Mouse (Mus musculus) ES-Bruce4 (cell line): ENCODE results near the gene Clcn1. TPM values are rescaled to one million over a fixed set of nuclear protein-coding genes. Genes with fewer than 3 reads are reported as not detected.

Experiments used
- H3K27ac ChIP-seq: 2 replicates; pipeline ENCODE4 v1.5.1; 2012; ENCODE audit warnings: low read length, inconsistent platforms; ENCODE audit not compliant: insufficient read depth
- H3K27me3 ChIP-seq: 2 replicates; pipeline ENCODE4 v1.6.1; 2012; ENCODE audit warnings: mild to moderate bottlenecking, low read length, inconsistent platforms; ENCODE audit not compliant: control insufficient read depth, poor library complexity, insufficient read depth, severe bottlenecking
- H3K36me3 ChIP-seq: 2 replicates; pipeline ENCODE4 v1.6.1; 2012; ENCODE audit warnings: inconsistent platforms, mild to moderate bottlenecking, low read length, moderate library complexity; ENCODE audit not compliant: control insufficient read depth, poor library complexity, insufficient read depth, severe bottlenecking
- H3K4me1 ChIP-seq: one replicate; pipeline ENCODE4 v1.8.1; 2011; ENCODE audit warnings: low read length; ENCODE audit not compliant: control insufficient read depth, insufficient read depth
- H3K4me3 ChIP-seq: 2 replicates; pipeline ENCODE4 v1.5.1; 2011; ENCODE audit warnings: low read depth, mild to moderate bottlenecking, low read length
- H3K9ac ChIP-seq: 2 replicates; pipeline ENCODE4 v1.6.1; 2012; ENCODE audit warnings: low read depth, mild to moderate bottlenecking, inconsistent platforms; ENCODE audit not compliant: poor library complexity, severe bottlenecking
- H3K9me3 ChIP-seq: replicated peaks from 2 replicates; pipeline ENCODE4 v1.6.1; 2012; ENCODE audit warnings: mild to moderate bottlenecking, low read length, inconsistent platforms; ENCODE audit not compliant: control insufficient read depth, poor library complexity, insufficient read depth, severe bottlenecking
- CTCF ChIP-seq: IDR thresholded peaks from one replicate; pipeline ENCODE4 v1.8.1; 2011; ENCODE audit warnings: low read depth, low read length
- EP300 ChIP-seq: IDR thresholded peaks from 2 replicates; pipeline ENCODE4 v1.6.1; 2011; ENCODE audit warnings: low read depth, low read length; ENCODE audit not compliant: insufficient read depth
- POLR2A ChIP-seq: IDR thresholded peaks from one replicate; pipeline ENCODE4 v1.8.1; 2011; ENCODE audit warnings: low read length; ENCODE audit not compliant: insufficient read depth
- polyA plus RNA-seq: library from polyadenylated mRNA; stranded (reverse); fragments of >200 nt; gene quantifications from 2 replicates; pipeline ENCODE4 v1.2.4, GENCODE M21; 2011; ENCODE audit warnings: low read depth; ENCODE audit not compliant: missing spikeins, insufficient read depth, insufficient read length

Clcn1 gene
- polyA plus RNA-seq, 1 experiment = 7.0 TPM

GRCm38 (mm10) chr6:42330216-42330615 lies 43.7 kb downstream of the Clcn1 start:
- no peak overlapping the region for H3K9ac ChIP-seq
- H3K36me3 ChIP-seq = no peaks in the 10 kb centered on the region
- no peak overlapping the region for H3K27ac ChIP-seq
- no peaks in the 10 kb centered on the region for H3K4me1 ChIP-seq
- TF ChIP-seq POLR2A = no peak
- no peak for TF ChIP-seq EP300
- TF ChIP-seq CTCF = no peak
- H3K27me3 ChIP-seq = no peaks in the 10 kb centered on the region
- no peak overlapping the region for H3K4me3 ChIP-seq
- H3K9me3 ChIP-seq = no peaks in the 10 kb centered on the region

GRCm38 (mm10) chr6:42330946-42331345 lies 44.5 kb downstream of the Clcn1 start:
- no peaks in the 10 kb centered on the region for H3K4me1 ChIP-seq

GRCm38 (mm10) chr6:42339189-42339588 lies 52.7 kb downstream of the Clcn1 start:
- Histone ChIP-seq H3K27me3 (no peaks in the 10 kb centered on the region), H3K27ac (no peak overlapping the region)
- TF ChIP-seq POLR2A (no peak), CTCF (no peak), EP300 (no peak)

More at GRCm38 (mm10) chr6:42330946-42331345, 44.5 kb downstream of the Clcn1 start:
- Histone ChIP-seq H3K9ac (no peak overlapping the region), H3K27ac (no peak overlapping the region), H3K9me3 (no peaks in the 10 kb centered on the region), H3K4me3 (no peak overlapping the region), H3K36me3 (no peaks in the 10 kb centered on the region), H3K27me3 (no peaks in the 10 kb centered on the region)
- TF ChIP-seq EP300 = no peak
- TF ChIP-seq CTCF = no peak

DNA sequence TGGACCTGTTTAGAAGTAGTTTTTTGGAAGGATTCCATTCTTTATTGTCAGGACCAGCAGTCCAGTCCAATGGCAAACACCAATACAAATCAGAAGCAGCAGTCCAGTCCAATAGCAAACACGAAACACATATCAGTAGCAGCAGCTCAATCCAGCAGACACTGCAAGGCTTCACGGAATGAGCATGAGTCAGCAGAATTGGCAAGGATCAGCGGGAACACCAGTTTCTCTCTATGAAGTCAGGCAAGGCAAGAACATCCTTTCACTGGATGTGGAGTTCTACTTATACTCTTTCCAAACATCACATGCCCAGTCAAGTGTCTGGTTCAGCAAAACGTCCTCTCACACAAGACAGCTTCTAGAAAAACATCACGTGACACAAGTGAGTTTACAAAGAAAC lies 53.5 kb downstream of the Clcn1 start:
- TF ChIP-seq POLR2A (no peak), CTCF (no peak), EP300 (no peak)
- H3K27ac ChIP-seq = no peak overlapping the region
- no peaks in the 10 kb centered on the region for H3K27me3 ChIP-seq
- H3K4me1 ChIP-seq = no peaks in the 10 kb centered on the region
- H3K4me3 ChIP-seq = no peak overlapping the region
- H3K9me3 ChIP-seq = no peaks in the 10 kb centered on the region
- no peak overlapping the region for H3K9ac ChIP-seq
- H3K36me3 ChIP-seq = no peaks in the 10 kb centered on the region

More at GRCm38 (mm10) chr6:42339189-42339588, 52.7 kb downstream of the Clcn1 start:
- Histone ChIP-seq H3K9ac (no peak overlapping the region), H3K9me3 (no peaks in the 10 kb centered on the region), H3K4me3 (no peak overlapping the region), H3K36me3 (no peaks in the 10 kb centered on the region), H3K4me1 (no peaks in the 10 kb centered on the region)

DNA sequence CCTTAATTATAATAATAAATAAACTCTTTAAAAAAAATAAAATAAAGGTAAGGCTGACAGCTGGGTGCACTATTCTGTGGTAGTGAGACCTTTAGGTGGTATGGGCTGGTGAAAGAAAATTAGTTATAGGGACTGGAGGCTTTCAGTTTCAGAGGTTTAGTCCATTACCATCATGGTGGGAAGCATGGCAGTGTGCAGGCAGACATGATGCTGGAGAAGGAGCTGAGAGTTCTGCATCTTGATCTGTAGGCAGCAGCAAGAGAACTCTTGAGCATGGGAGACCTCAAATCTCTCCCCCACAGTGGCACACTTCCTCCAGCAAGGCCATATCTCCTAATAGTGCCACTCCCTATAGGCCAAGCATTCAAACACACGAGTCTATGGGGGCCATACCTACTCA lies 55.7 kb downstream of the Clcn1 start:
- Histone ChIP-seq H3K4me3 (no peak overlapping the region), H3K9ac (no peak overlapping the region), H3K27me3 (no peaks in the 10 kb centered on the region), H3K36me3 (no peaks in the 10 kb centered on the region), H3K4me1 (no peaks in the 10 kb centered on the region), H3K9me3 (no peaks in the 10 kb centered on the region), H3K27ac (no peak overlapping the region)
- no peak for TF ChIP-seq POLR2A
- TF ChIP-seq EP300 = no peak
- no peak for TF ChIP-seq CTCF

DNA sequence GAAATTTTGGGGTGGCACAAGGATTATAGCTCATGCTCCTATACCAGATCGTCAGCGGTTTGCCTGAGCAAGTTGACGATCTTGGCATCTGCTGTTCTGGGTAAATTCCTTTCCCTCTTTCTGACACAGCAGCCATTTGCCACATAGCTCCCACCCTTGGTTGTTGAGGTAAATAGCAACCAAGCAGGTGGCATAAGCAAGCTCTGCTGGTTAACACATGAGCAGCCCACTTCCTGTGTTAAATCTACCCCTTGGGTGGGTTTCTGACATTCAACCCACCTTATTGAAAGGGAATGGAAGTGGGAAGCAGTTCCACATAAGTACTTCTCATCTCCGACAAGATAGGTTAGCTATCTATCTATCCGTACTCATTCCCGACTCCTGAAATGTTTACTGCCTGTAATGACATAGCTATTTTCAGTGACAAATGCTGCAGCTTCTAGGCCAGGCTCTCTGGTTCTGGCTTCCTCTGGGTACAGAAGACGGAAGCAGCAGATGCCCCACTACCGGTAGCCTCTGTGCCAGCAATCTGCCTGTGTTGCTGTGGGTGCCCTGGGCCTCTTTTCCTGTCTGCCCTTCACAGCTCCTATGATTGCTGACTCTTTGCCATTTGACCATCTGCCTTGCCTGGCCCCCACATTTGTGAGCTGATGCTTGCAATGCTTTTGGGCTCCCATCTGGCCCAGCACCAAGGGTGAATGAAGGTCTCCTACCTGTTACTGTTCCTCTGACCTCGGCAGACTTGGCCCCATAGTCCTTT lies 57.1 kb downstream of the Clcn1 start:
- Histone ChIP-seq H3K4me1 (no peaks in the 10 kb centered on the region), H3K4me3 (no peak overlapping the region), H3K36me3 (no peaks in the 10 kb centered on the region), H3K27me3 (no peaks in the 10 kb centered on the region), H3K9me3 (no peaks in the 10 kb centered on the region), H3K9ac (no peak overlapping the region), H3K27ac (no peak overlapping the region)
- TF ChIP-seq POLR2A = no peak
- no peak for TF ChIP-seq CTCF
